Mouse (Mus musculus) embryonic fibroblast, embryonic 13.5 days (primary cell): ENCODE results near the gene Dus4l.

Experiments
- CTCF ChIP-seq: IDR thresholded peaks from 2 replicates; pipeline ENCODE4 v1.5.1; 2011; ENCODE audit warnings: mild to moderate bottlenecking, control low read depth, low read length, moderate library complexity, borderline replicate concordance; ENCODE audit not compliant: insufficient read depth
- POLR2A ChIP-seq: IDR thresholded peaks from 2 replicates; pipeline ENCODE4 v1.6.1; 2011; ENCODE audit warnings: low read depth, mild to moderate bottlenecking, control low read depth, low read length, moderate library complexity

DNA sequence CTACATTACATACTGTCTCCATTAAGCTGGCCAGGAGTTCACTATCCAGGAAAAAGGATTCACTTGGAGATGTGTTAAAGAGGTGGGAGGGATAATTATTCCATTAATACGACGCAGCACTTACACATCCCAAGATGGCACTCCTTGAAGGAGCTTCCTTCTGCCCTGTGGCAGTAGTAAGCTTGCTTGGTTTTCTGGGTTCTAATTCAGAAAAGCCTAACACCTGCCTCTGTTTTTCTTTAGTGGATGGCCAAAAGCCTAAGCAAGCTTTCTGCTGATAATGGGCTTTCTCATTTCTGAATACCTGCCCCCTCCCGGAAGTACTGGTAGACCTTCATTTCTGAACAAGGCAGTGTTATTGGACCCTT, 19.4 kb downstream of the Dus4l start:
- TF ChIP-seq CTCF (no peak), POLR2A (no peak)
